Mouse (Mus musculus): Measurements from ENCODE around the gene Sox10. TPM values are rescaled to one million over a fixed set of nuclear protein-coding genes. Genes with fewer than 3 reads are reported as not detected.

Sox10 gene
- polyA plus RNA-seq (2011; ENCODE audit: insufficient read depth, insufficient read length, low read depth, missing spikeins): 0.43 and 1.4 TPM in 2 replicates

GRCm38 (mm10) chr15:79165140-79165539, at the start of gene Sox10:
Gene Sox10 (minus strand): TSS chr15:79165240.
- no peaks in the 10 kb centered on the region for H3K9me3 ChIP-seq (replicated peaks; ENCODE audit: control insufficient read depth, insufficient read depth, low read length, poor library complexity, severe bottlenecking)
- no peaks in the 10 kb centered on the region for H3K27me3 ChIP-seq (ENCODE audit: control insufficient read depth, insufficient read depth, low read length, poor library complexity, severe bottlenecking)
- no peaks in the 10 kb centered on the region for H3K36me3 ChIP-seq (ENCODE audit: control insufficient read depth, insufficient read depth, low read length, poor library complexity, severe bottlenecking)
- TF ChIP-seq EP300 (IDR thresholded peaks at IDR 0.05; ENCODE audit: insufficient read depth, low read depth, low read length): no peak
- TF ChIP-seq CTCF (IDR thresholded peaks at IDR 0.05; ENCODE audit: low read depth, low read length): no peak
- no peak for TF ChIP-seq POLR2A (IDR thresholded peaks at IDR 0.05; ENCODE audit: insufficient read depth, low read length)
- no peak within 1 kb of the TSS for H3K27ac ChIP-seq (ENCODE audit: insufficient read depth, low read length)
- peak within 1 kb of the TSS; percentile 2 for H3K4me3 ChIP-seq (ENCODE audit: low read depth, low read length)
- H3K9ac ChIP-seq (ENCODE audit: low read depth, poor library complexity, severe bottlenecking): peak within 1 kb of the TSS; percentile 26; the same call in 1 of the 2 replicates
- H3K4me1 ChIP-seq (ENCODE audit: control insufficient read depth, insufficient read depth, low read length): no peaks in the 10 kb centered on the region

DNA sequence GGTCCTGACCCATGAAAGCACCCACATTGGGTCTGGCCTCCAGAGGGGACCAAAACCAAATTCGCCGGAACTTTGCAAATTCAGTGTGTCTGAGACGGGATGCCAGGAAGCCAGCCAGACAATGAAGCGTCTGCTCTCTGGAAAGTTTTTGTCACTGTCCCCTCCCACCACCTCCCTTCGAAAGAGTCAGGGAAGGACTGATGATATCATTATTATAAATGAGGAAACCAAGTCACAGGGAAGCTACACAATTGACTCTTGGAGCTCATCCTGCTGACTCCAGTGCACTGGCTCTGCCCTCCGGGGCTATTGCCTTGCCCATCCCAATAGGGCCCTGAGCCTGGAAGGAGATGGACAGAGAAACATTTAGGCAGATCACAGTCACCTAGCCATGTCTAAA, 48.6 kb upstream of the Sox10 start:
- H3K4me1 ChIP-seq (ENCODE audit: control insufficient read depth, insufficient read depth, low read length): peaks cover 4% of the 10 kb centered on the region
- TF ChIP-seq POLR2A (IDR thresholded peaks at IDR 0.05; ENCODE audit: insufficient read depth, low read length): no peak
- TF ChIP-seq CTCF (IDR thresholded peaks at IDR 0.05; ENCODE audit: low read depth, low read length): no peak
- no peak for TF ChIP-seq EP300 (IDR thresholded peaks at IDR 0.05; ENCODE audit: insufficient read depth, low read depth, low read length)
- no peaks in the 10 kb centered on the region for H3K27me3 ChIP-seq (ENCODE audit: control insufficient read depth, insufficient read depth, low read length, poor library complexity, severe bottlenecking)
- H3K36me3 ChIP-seq (ENCODE audit: control insufficient read depth, insufficient read depth, low read length, poor library complexity, severe bottlenecking): no peaks in the 10 kb centered on the region
- H3K9me3 ChIP-seq (replicated peaks; ENCODE audit: control insufficient read depth, insufficient read depth, low read length, poor library complexity, severe bottlenecking): no peaks in the 10 kb centered on the region
- peak overlapping the region; percentile 73 for H3K9ac ChIP-seq (ENCODE audit: low read depth, poor library complexity, severe bottlenecking)
- no peak overlapping the region; the same call in 1 of the 2 replicates for H3K27ac ChIP-seq (ENCODE audit: insufficient read depth, low read length)
- no peak overlapping the region; the same call in 1 of the 2 replicates for H3K4me3 ChIP-seq (ENCODE audit: low read depth, low read length)

GRCm38 (mm10) chr15:79212750-79213446, 47.9 kb upstream of the Sox10 start:
- H3K4me1 ChIP-seq (ENCODE audit: control insufficient read depth, insufficient read depth, low read length): peaks cover 6% of the 10 kb centered on the region
- peak overlapping the region; percentile 73 for H3K9ac ChIP-seq (ENCODE audit: low read depth, poor library complexity, severe bottlenecking)
- H3K36me3 ChIP-seq (ENCODE audit: control insufficient read depth, insufficient read depth, low read length, poor library complexity, severe bottlenecking): no peaks in the 10 kb centered on the region
- no peaks in the 10 kb centered on the region for H3K9me3 ChIP-seq (replicated peaks; ENCODE audit: control insufficient read depth, insufficient read depth, low read length, poor library complexity, severe bottlenecking)
- H3K27ac ChIP-seq (ENCODE audit: insufficient read depth, low read length): peak overlapping the region; percentile 48
- peak overlapping the region; percentile 29 for H3K4me3 ChIP-seq (ENCODE audit: low read depth, low read length)
- H3K27me3 ChIP-seq (ENCODE audit: control insufficient read depth, insufficient read depth, low read length, poor library complexity, severe bottlenecking): no peaks in the 10 kb centered on the region
- TF ChIP-seq CTCF (IDR thresholded peaks at IDR 0.05; ENCODE audit: low read depth, low read length) (no peak), POLR2A (IDR thresholded peaks at IDR 0.05; ENCODE audit: insufficient read depth, low read length) (no peak), EP300 (IDR thresholded peaks at IDR 0.05; ENCODE audit: insufficient read depth, low read depth, low read length) (no peak)

- no peak for TF ChIP-seq CTCF (IDR thresholded peaks at IDR 0.05; ENCODE audit: low read depth, low read length)
- TF ChIP-seq POLR2A (IDR thresholded peaks at IDR 0.05; ENCODE audit: insufficient read depth, low read length): no peak
- no peak for TF ChIP-seq EP300 (IDR thresholded peaks at IDR 0.05; ENCODE audit: insufficient read depth, low read depth, low read length)
- H3K36me3 ChIP-seq (ENCODE audit: control insufficient read depth, insufficient read depth, low read length, poor library complexity, severe bottlenecking): no peaks in the 10 kb centered on the region
- H3K27me3 ChIP-seq (ENCODE audit: control insufficient read depth, insufficient read depth, low read length, poor library complexity, severe bottlenecking): no peaks in the 10 kb centered on the region
- peaks cover 8% of the 10 kb centered on the region for H3K4me1 ChIP-seq (ENCODE audit: control insufficient read depth, insufficient read depth, low read length)
- H3K9ac ChIP-seq (ENCODE audit: low read depth, poor library complexity, severe bottlenecking): peak overlapping the region; percentile 41
- no peaks in the 10 kb centered on the region for H3K9me3 ChIP-seq (replicated peaks; ENCODE audit: control insufficient read depth, insufficient read depth, low read length, poor library complexity, severe bottlenecking)
- H3K27ac ChIP-seq (ENCODE audit: insufficient read depth, low read length): peak overlapping the region; percentile 46; the same call in 1 of the 2 replicates
- H3K4me3 ChIP-seq (ENCODE audit: low read depth, low read length): peak overlapping the region; percentile 26; the same call in 1 of the 2 replicates
Measured at GRCm38 (mm10) chr15:79210357-79210756, 45.3 kb upstream of the Sox10 start.

DNA sequence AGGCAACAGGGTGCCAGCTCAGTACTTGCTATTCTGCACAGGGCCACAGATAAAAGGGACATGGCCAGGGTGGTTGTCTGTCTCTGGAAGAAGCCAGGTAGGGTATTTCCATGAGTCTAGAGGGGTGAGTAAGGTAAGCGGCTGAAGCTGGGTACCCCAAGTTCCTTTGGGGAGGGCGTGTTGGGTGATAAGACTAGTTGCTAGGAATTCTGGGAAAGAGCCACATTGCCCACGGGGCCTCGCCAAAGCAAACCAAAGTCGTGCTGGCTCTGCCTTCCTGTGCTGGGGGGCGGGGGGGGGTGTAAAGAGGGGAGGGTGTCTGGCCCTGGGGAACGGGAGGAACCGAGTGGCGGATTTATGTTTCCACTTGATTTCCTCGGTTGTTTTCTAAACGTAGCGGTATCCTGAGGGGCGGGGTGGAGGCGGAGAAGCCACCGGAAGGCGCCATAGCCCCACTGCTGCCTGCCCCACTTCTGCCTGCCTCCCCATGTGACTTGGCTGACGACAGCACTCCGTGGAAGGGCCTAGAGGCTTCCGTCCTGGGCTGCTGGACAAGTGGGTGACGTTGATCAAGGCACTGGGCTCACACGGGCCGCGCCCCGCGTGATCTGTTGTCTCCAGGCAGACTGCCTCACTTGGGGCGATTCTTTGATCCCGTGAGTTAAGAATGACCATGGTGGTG, 43.9 kb upstream of the Sox10 start:
- peak overlapping the region; percentile 62 for H3K4me3 ChIP-seq (ENCODE audit: low read depth, low read length)
- peak overlapping the region; percentile 12; the same call in 1 of the 2 replicates for H3K27ac ChIP-seq (ENCODE audit: insufficient read depth, low read length)
- no peaks in the 10 kb centered on the region for H3K27me3 ChIP-seq (ENCODE audit: control insufficient read depth, insufficient read depth, low read length, poor library complexity, severe bottlenecking)
- H3K9ac ChIP-seq (ENCODE audit: low read depth, poor library complexity, severe bottlenecking): peak overlapping the region; percentile 71
- no peaks in the 10 kb centered on the region for H3K36me3 ChIP-seq (ENCODE audit: control insufficient read depth, insufficient read depth, low read length, poor library complexity, severe bottlenecking)
- no peaks in the 10 kb centered on the region for H3K9me3 ChIP-seq (replicated peaks; ENCODE audit: control insufficient read depth, insufficient read depth, low read length, poor library complexity, severe bottlenecking)
- peaks cover 8% of the 10 kb centered on the region for H3K4me1 ChIP-seq (ENCODE audit: control insufficient read depth, insufficient read depth, low read length)
- TF ChIP-seq POLR2A (IDR thresholded peaks at IDR 0.05; ENCODE audit: insufficient read depth, low read length): no peak
- no peak for TF ChIP-seq EP300 (IDR thresholded peaks at IDR 0.05; ENCODE audit: insufficient read depth, low read depth, low read length)
- TF ChIP-seq CTCF (IDR thresholded peaks at IDR 0.05; ENCODE audit: low read depth, low read length): no peak
